In the genomic region with DNA sequence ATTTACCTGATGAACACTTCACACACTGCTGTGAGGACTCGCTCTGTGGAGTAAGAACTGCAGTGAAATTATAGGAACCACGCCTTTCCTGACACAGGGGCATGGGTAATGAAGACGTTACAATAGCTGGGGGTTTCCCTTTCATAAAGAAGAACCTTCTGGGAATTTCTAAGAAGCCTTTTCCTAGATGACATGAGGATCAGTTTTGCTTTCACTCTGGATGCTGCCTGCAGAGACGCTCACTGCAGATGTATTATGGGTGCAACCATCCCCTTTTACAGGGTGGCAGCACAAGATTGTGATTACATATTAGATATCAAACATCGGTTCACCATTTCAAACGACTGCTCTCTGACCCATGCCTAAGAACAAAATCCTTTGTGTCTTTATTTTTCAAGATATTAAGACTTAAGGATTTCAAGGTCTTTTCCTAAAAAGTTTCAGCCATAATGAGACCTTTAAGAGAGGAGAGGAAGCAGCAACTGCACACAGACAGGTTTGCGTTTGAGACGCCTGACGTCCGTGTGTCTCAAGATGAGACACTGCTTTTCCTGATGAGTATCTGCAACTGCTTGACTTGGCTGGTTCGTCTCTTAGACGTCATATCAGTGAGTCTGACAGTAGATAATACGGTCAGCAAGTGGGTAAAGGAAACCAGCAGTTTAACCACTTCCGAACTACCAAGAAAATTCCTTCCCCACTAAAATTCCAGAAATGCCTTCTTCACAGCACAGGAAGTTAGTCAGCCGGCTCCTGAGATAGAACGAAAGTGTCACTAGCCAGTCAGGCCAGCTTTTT, we compare ENCODE assay signal across 17 mouse cellular contexts. TPM values are rescaled to one million over a fixed set of nuclear protein-coding genes. Genes with fewer than 3 reads are reported as not detected.
DNase-seq lines count a peak whose midpoint lies in the region; ATAC-seq and TF ChIP-seq lines count a peak whose summit lies in the region.
"Had no signal": no experiment of that assay in that cellular context is flagged by ENCODE, and none has a peak within 500 bp of the region (broad histone marks: within the 10 kb centered on the region; RNA-seq: fewer than 3 reads in every experiment).

No protein-coding gene starts in this region.

- H3K9ac ChIP-seq in lung, embryonic 15.5 days, result no peak overlapping the region
- H3K9ac ChIP-seq in heart, postnatal 0 days (replicated peaks; ENCODE audit: low read depth, low read length), result no peak overlapping the region
- H3K9ac ChIP-seq: forebrain, postnatal 0 days; hindbrain, embryonic 15.5 days; limb, embryonic 12.5 days; neural tube, embryonic 13.5 days had no signal

- peaks cover 10% of the 10 kb centered on the region; the same call in 1 of the 2 replicates for H3K4me1 ChIP-seq in lung, embryonic 15.5 days
- no peaks in the 10 kb centered on the region; the same call in 1 of the 2 replicates for H3K4me1 ChIP-seq in heart, postnatal 0 days (ENCODE audit: control insufficient read depth, insufficient read depth)
- H3K4me1 ChIP-seq: hindbrain, embryonic 15.5 days; neural tube, embryonic 13.5 days had no signal

- no peak overlapping the region for H3K27ac ChIP-seq in lung, embryonic 15.5 days
- H3K27ac ChIP-seq in heart, postnatal 0 days (ENCODE audit: low read depth), result no peak overlapping the region
- H3K27ac ChIP-seq: hindbrain, embryonic 15.5 days; limb, embryonic 12.5 days; neural tube, embryonic 13.5 days had no signal

- intact Hi-C loops in heart, postnatal 36 days (cut with DNase I), result no loop called here

- DNase-seq in heart, adult 11 months, result peak; percentile 71
- DNase-seq in heart, postnatal 36 days, result no peak
- no peak for DNase-seq in lung, postnatal 4 days
- no peak for DNase-seq in heart, postnatal 0 days (ENCODE audit: low spot score)
- DNase-seq in yolk sac, embryonic 10.5 days (ENCODE audit: low spot score), result peak; percentile 21
- DNase-seq in frontal cortex, postnatal 36 days (ENCODE audit: low spot score in 2 of 2), result no peak
- no peak for DNase-seq in spleen, postnatal 10 days (ENCODE audit: low spot score in 2 of 2)
- DNase-seq: cerebellum, adult 18-20 months; forebrain, postnatal 0 days; gastrocnemius, postnatal 14 days; kidney, adult 2 months; thymus, postnatal 25 days had no signal

- H3K36me3 ChIP-seq in lung, embryonic 15.5 days, result no peaks in the 10 kb centered on the region
- no peaks in the 10 kb centered on the region for H3K36me3 ChIP-seq in heart, postnatal 0 days (replicated peaks; ENCODE audit: control insufficient read depth, insufficient read depth, low read length)
- H3K36me3 ChIP-seq: hindbrain, embryonic 15.5 days; limb, embryonic 12.5 days; neural tube, embryonic 13.5 days had no signal

- no peaks in the 10 kb centered on the region for H3K9me3 ChIP-seq in lung, embryonic 15.5 days
- H3K9me3 ChIP-seq in heart, postnatal 0 days (replicated peaks; ENCODE audit: control insufficient read depth, low read length), result no peaks in the 10 kb centered on the region
- H3K9me3 ChIP-seq: hindbrain, embryonic 15.5 days; limb, embryonic 12.5 days; neural tube, embryonic 13.5 days had no signal

- no peak for TF ChIP-seq CTCF in heart, postnatal 0 days (IDR thresholded peaks at IDR 0.05; ENCODE audit: low read depth)

- no peaks in the 10 kb centered on the region for H3K27me3 ChIP-seq in lung, embryonic 15.5 days
- H3K27me3 ChIP-seq in heart, postnatal 0 days (ENCODE audit: control insufficient read depth, insufficient read depth, low read length), result no peaks in the 10 kb centered on the region
- H3K27me3 ChIP-seq: hindbrain, embryonic 15.5 days; limb, embryonic 12.5 days; neural tube, embryonic 13.5 days had no signal

- no peak for TF ChIP-seq EP300 in heart, postnatal 0 days (IDR thresholded peaks at IDR 0.05; ENCODE audit: low read depth)

- H3K4me3 ChIP-seq in lung, embryonic 15.5 days, result no peak overlapping the region
- H3K4me3 ChIP-seq in heart, postnatal 0 days (ENCODE audit: low read depth, low read length), result peak overlapping the region; percentile 4; the same call in 1 of the 2 replicates
- H3K4me3 ChIP-seq: hindbrain, embryonic 15.5 days; limb, embryonic 12.5 days; neural tube, embryonic 13.5 days had no signal

- 33% methylated on average over 16 of the region's 16 CpGs for WGBS in lung, embryonic 15.5 days
- WGBS in heart, postnatal 0 days, result 24% methylated on average over 16 of the region's 16 CpGs

- no peak for ATAC-seq in lung, embryonic 15.5 days (ENCODE audit: borderline replicate concordance, extremely low read depth, low FRiP score, low TSS enrichment)
- ATAC-seq in heart, postnatal 0 days (ENCODE audit: insufficient read depth, low read depth), result no peak
- ATAC-seq: forebrain, postnatal 0 days; midbrain, embryonic 16.5 days had no signal

- 0 out of 2 replicates have a peak overlapping the region, but pooled peaks have one; percentile 4 for H3K4me2 ChIP-seq in lung, embryonic 15.5 days
- peak overlapping the region; percentile 33 for H3K4me2 ChIP-seq in heart, postnatal 0 days (ENCODE audit: low read depth, low read length)
- H3K4me2 ChIP-seq: hindbrain, embryonic 15.5 days; limb, embryonic 12.5 days; neural tube, embryonic 13.5 days had no signal

RNA-seq across cellular contexts. Expression of gene Mtap, which starts 13.3 kb away (rescaled TPM):
- 10 to 100 TPM; 20.5 to 21.0 TPM for total RNA-seq in heart, postnatal 36 days (2021)
- 57.5 and 59.3 TPM in 2 replicates for polyA plus RNA-seq in lung, embryonic 15.5 days (2015; fragmentation: Nextera tagmentation; extraction: Ambion mirVana)
- 10.5 and 23.2 TPM in 2 replicates for total RNA-seq in heart, postnatal 0 days (2014; rRNA removed; ENCODE audit: low replicate concordance)
- polyA plus RNA-seq in heart, postnatal 0 days (2015; fragmentation: Nextera tagmentation; extraction: Ambion mirVana), result 33.6 and 33.8 TPM in 2 replicates

Comparison
In these comparisons a context has a peak if more than half of its experiments do, and no peak if none do; other contexts are left out.
1. DNase-seq: peak in heart, adult 11 months (single experiment) and yolk sac, embryonic 10.5 days (single experiment); none in heart, postnatal 36 days (0 of 2), lung, postnatal 4 days (0 of 2), heart, postnatal 0 days (single experiment), frontal cortex, postnatal 36 days (0 of 2) and spleen, postnatal 10 days (0 of 2).